Mouse (Mus musculus): ENCODE measurements around the gene Arhgap10. TPM values are rescaled to one million over a fixed set of nuclear protein-coding genes. Genes with fewer than 3 reads are reported as not detected.

Arhgap10 gene
- total and polyA plus RNA-seq, 3 experiments: 13.1 to 22.8 TPM; not detected in 1

DNA sequence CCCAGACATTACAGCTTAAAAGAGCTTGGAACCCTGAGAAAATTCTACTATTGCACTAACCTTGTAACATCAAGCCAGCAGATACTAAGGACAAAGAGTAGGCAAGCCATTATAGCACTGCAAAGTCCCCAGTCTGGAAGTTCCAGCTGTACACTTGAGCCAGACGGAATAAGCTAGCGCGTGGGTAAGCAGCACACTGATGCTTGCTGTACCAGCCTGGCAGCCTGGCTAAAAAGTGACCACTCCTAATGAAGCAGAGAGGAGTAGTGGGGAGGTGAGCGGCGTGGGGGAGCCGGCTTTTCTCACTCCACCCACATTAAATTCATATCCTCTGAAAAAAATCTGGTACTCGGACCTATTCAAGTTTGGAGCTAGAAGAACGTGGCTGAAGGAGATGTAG lies 5.2 kb upstream of the Arhgap10 start:
- Histone ChIP-seq H3K27ac (ENCODE audit: control insufficient read depth, low read depth, low read length) (no peak overlapping the region), H3K9me3 (replicated peaks; ENCODE audit: insufficient read depth, low read length) (no peaks in the 10 kb centered on the region), H3K79me2 (ENCODE audit: control insufficient read depth, insufficient read depth, low read length, poor library complexity) (peaks cover 5% of the 10 kb centered on the region), H3K36me3 (ENCODE audit: control insufficient read depth in 1 of 2, insufficient read depth in 2 of 2, low read length in 2 of 2) (peaks cover 0 to 6% of the 10 kb centered on the region in 2 experiments; a peak in 2 of 4 replicates), H3K4me3 (ENCODE audit: control insufficient read depth in 1 of 2, insufficient read depth in 1 of 2, low read depth in 2 of 2, low read length in 2 of 2) (no peak overlapping the region), H3K27me3 (ENCODE audit: control insufficient read depth in 1 of 2, insufficient read depth in 2 of 2, low read length in 2 of 2) (no peaks in the 10 kb centered on the region), H3K4me1 (ENCODE audit: control insufficient read depth in 1 of 2, insufficient read depth in 2 of 2, low read length in 2 of 2) (peaks cover 0 to 3% of the 10 kb centered on the region in 2 experiments; a peak in 2 of 4 replicates), H3K9ac (ENCODE audit: control insufficient read depth, low read depth, low read length, poor library complexity, severe bottlenecking) (no peak overlapping the region)
- TF ChIP-seq BHLHE40 (IDR thresholded peaks at IDR 0.05; ENCODE audit: borderline replicate concordance, low read depth, low read length) (no peak), SIN3A (IDR thresholded peaks at IDR 0.05; ENCODE audit: low read length) (no peak)
- DNase-seq (ENCODE audit: low read depth, low spot score): no peak

DNA sequence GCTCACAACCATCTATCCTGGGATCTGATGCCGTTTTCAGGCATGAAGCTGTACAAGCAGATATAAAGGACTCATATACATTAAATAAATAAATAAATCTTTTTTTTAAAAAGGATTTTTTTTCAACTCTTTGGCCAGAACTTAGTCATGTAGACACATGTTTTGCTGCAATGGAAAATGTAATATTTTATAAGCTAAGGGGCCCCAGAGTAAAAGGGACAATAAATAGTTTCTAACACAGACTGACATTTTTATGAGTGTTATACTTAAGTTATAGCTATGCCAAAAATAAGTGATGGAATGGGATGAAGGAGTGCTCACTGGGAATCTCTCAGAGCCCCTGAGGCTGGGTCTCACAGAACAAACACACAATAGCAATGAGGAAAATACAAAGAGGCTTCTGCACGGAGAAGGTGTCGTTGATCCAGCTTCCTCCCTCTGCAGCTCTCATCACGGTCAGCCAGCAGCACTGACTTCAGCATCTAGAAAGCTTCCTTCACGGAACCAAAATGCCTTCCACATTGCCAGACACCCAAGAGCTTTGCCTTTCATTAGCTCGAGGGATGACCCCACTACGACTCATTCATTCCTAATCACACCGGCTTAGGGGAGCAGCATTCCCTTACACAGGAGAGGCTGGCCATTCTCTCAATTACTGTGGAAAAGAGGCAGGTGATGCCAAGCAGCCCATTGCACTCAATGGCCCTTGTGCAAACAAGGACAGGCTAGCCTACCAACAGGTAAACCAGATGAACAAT lies 3.5 kb upstream of the Arhgap10 start:
- no peak for TF ChIP-seq ZKSCAN1 (IDR thresholded peaks at IDR 0.05; ENCODE audit: low read depth, low read length)
- TF ChIP-seq RCOR1 (IDR thresholded peaks at IDR 0.05; ENCODE audit: low read depth, low read length): no peak
- TF ChIP-seq ZC3H11A (IDR thresholded peaks at IDR 0.05; ENCODE audit: low read depth, low read length): no peak
- no peak for TF ChIP-seq SIN3A (IDR thresholded peaks at IDR 0.05; ENCODE audit: low read length)
- no peak for TF ChIP-seq JUND (IDR thresholded peaks at IDR 0.05; ENCODE audit: low read depth, low read length)
- TF ChIP-seq POLR2AphosphoS5 (IDR thresholded peaks at IDR 0.05; ENCODE audit: borderline replicate concordance, low read depth, low read length): no peak
- no peak for TF ChIP-seq POLR2AphosphoS2 (IDR thresholded peaks at IDR 0.05; ENCODE audit: low read length)
- no peak for TF ChIP-seq SMC3 (IDR thresholded peaks at IDR 0.05; ENCODE audit: low read depth, low read length)
- TF ChIP-seq USF2 (IDR thresholded peaks at IDR 0.05; ENCODE audit: borderline replicate concordance in 1 of 2, insufficient read depth in 1 of 2, low read depth in 1 of 2, low read length in 2 of 2): no peak
- no peak for TF ChIP-seq ZNF384 (IDR thresholded peaks at IDR 0.05; ENCODE audit: low read depth, low read length)
- no peak for TF ChIP-seq TBP (IDR thresholded peaks at IDR 0.05; ENCODE audit: low read depth, low read length)
- TF ChIP-seq ZMIZ1 (IDR thresholded peaks at IDR 0.05; ENCODE audit: low read depth, low read length): no peak
- no peak for TF ChIP-seq RAD21 (IDR thresholded peaks at IDR 0.05; ENCODE audit: low read depth, low read length)
- TF ChIP-seq MXI1 (IDR thresholded peaks at IDR 0.05; ENCODE audit: low read depth, low read length): no peak
- TF ChIP-seq TAL1 (IDR thresholded peaks at IDR 0.05; ENCODE audit: low read length): no peak
- TF ChIP-seq ETS1 (IDR thresholded peaks at IDR 0.05; ENCODE audit: low read depth, low read length): no peak
- no peak for TF ChIP-seq MAZ (IDR thresholded peaks at IDR 0.05; ENCODE audit: low read depth, low read length)
- no peak for TF ChIP-seq GABPA (IDR thresholded peaks at IDR 0.05; ENCODE audit: low read depth, low read length)
- TF ChIP-seq ELF1 (IDR thresholded peaks at IDR 0.05; ENCODE audit: low read depth, low read length): no peak
- Histone ChIP-seq H3K4me1 (ENCODE audit: control insufficient read depth in 1 of 2, insufficient read depth in 2 of 2, low read length in 2 of 2) (peaks cover 0 to 9% of the 10 kb centered on the region in 2 experiments; a peak in 2 of 4 replicates), H3K27ac (ENCODE audit: control insufficient read depth, low read depth, low read length) (no peak overlapping the region), H3K27me3 (ENCODE audit: control insufficient read depth in 1 of 2, insufficient read depth in 2 of 2, low read length in 2 of 2) (no peaks in the 10 kb centered on the region), H3K9ac (ENCODE audit: control insufficient read depth, low read depth, low read length, poor library complexity, severe bottlenecking) (no peak overlapping the region), H3K79me2 (ENCODE audit: control insufficient read depth, insufficient read depth, low read length, poor library complexity) (peaks cover 19% of the 10 kb centered on the region), H3K36me3 (ENCODE audit: control insufficient read depth in 1 of 2, insufficient read depth in 2 of 2, low read length in 2 of 2) (peaks cover 0 to 9% of the 10 kb centered on the region in 2 experiments; a peak in 2 of 4 replicates), H3K4me3 (ENCODE audit: control insufficient read depth in 1 of 2, insufficient read depth in 1 of 2, low read depth in 2 of 2, low read length in 2 of 2) (no peak overlapping the region), H3K9me3 (replicated peaks; ENCODE audit: insufficient read depth, low read length) (no peaks in the 10 kb centered on the region)
- DNase-seq (ENCODE audit: low read depth, low spot score): no peak
